Mouse (Mus musculus) lung, adult 2 months (tissue): Measurements from ENCODE around the gene Degs2. TPM values are rescaled to one million over a fixed set of nuclear protein-coding genes. Genes with fewer than 3 reads are reported as not detected.

Experiments used
- DNase-seq: peaks from one replicate; pipeline ENCODE4 v3.0.0; 2022
- H3K4me1 ChIP-seq: fragments of 200-500 bp; 2 replicates; pipeline ENCODE4 v1.6.1; 2011; ENCODE audit warnings: low read length; ENCODE audit not compliant: control insufficient read depth, insufficient read depth
- H3K4me3 ChIP-seq: fragments of 200-500 bp; replicated peaks from 2 replicates; pipeline ENCODE3; 2011; ENCODE audit warnings: low read depth, mild to moderate bottlenecking, control low read depth, low read length; ENCODE audit errors: extremely low read depth
- CTCF ChIP-seq: fragments of 200-500 bp; IDR thresholded peaks from 2 replicates; pipeline ENCODE4 v1.5.1; 2011; ENCODE audit warnings: mild to moderate bottlenecking, low read length, control low read depth; ENCODE audit not compliant: insufficient read depth
- POLR2A ChIP-seq: fragments of 200-500 bp; IDR thresholded peaks from 2 replicates; pipeline ENCODE4 v1.6.1; 2011; ENCODE audit warnings: low read depth, mild to moderate bottlenecking, control low read depth, low read length, borderline replicate concordance; ENCODE audit errors: extremely low read depth
- WGBS: fragments of 180-500 bp; shearing (Covaris S2); methylation state at CpG from one replicate; pipeline ENCODE4 v1.1.7; 2018; 5-methylcytosine and 5-hydroxymethylcytosine counted together
- polyA plus RNA-seq: library from polyadenylated mRNA; depleted of rRNA; stranded (reverse); fragments of >200 nt; gene quantifications from 2 replicates; pipeline ENCODE4 v1.2.3, GENCODE M21; 2012; rRNA removed

Degs2 gene
- polyA plus RNA-seq: 2.0 and 5.3 TPM in 2 replicates

- WGBS: 2% methylated on average over 32 of the region's 32 CpGs
- TF ChIP-seq POLR2A (no peak), CTCF (no peak)
- Histone ChIP-seq H3K4me1 (no peaks in the 10 kb centered on the region; the same call in 1 of the 2 replicates), H3K4me3 (no peak within 1 kb of the TSS)
- peak; percentile 51 for DNase-seq
Measured at GRCm38 (mm10) chr12:108702185-108702584, at the start of gene Degs2. Gene Degs2, minus strand, starts transcription at chr12:108702315.

GRCm38 (mm10) chr12:108751790-108752189 lies 49.7 kb upstream of the Degs2 start:
- DNase-seq: no peak
- Histone ChIP-seq H3K4me3 (no peak overlapping the region), H3K4me1 (no peaks in the 10 kb centered on the region)
- TF ChIP-seq CTCF (no peak), POLR2A (no peak)
- 59% methylated on average over 9 of the region's 9 CpGs for WGBS

GRCm38 (mm10) chr12:108750226-108750625 lies 48.1 kb upstream of the Degs2 start:
- no peak for TF ChIP-seq CTCF
- TF ChIP-seq POLR2A: no peak
- 70% methylated on average over 3 of the region's 3 CpGs for WGBS

GRCm38 (mm10) chr12:108749454-108749853 lies 47.3 kb upstream of the Degs2 start:
- TF ChIP-seq POLR2A (no peak), CTCF (no peak)
- H3K4me3 ChIP-seq: no peak overlapping the region
- no peaks in the 10 kb centered on the region for H3K4me1 ChIP-seq
- 72% methylated on average over 9 of the region's 9 CpGs for WGBS
- DNase-seq: no peak

More at GRCm38 (mm10) chr12:108750226-108750625, 48.1 kb upstream of the Degs2 start:
- Histone ChIP-seq H3K4me1 (no peaks in the 10 kb centered on the region), H3K4me3 (no peak overlapping the region)
- no peak for DNase-seq

- no peak for DNase-seq
- no peaks in the 10 kb centered on the region for H3K4me1 ChIP-seq
- H3K4me3 ChIP-seq: no peak overlapping the region
- TF ChIP-seq POLR2A (no peak), CTCF (no peak)
- 78% methylated on average over 6 of the region's 6 CpGs for WGBS
Measured at GRCm38 (mm10) chr12:108749019-108749418, 46.9 kb upstream of the Degs2 start.

GRCm38 (mm10) chr12:108745990-108746389 lies 43.9 kb upstream of the Degs2 start:
- H3K4me1 ChIP-seq: no peaks in the 10 kb centered on the region
- no peak overlapping the region for H3K4me3 ChIP-seq
- TF ChIP-seq POLR2A (no peak), CTCF (no peak)
- no peak for DNase-seq

GRCm38 (mm10) chr12:108742241-108742640 lies 40.1 kb upstream of the Degs2 start:
- TF ChIP-seq POLR2A (no peak), CTCF (no peak)
- Histone ChIP-seq H3K4me1 (no peaks in the 10 kb centered on the region), H3K4me3 (no peak overlapping the region)
- DNase-seq: no peak
- WGBS: 87% methylated on average over 4 of the region's 4 CpGs

- Histone ChIP-seq H3K4me3 (no peak overlapping the region), H3K4me1 (no peaks in the 10 kb centered on the region)
- DNase-seq: no peak
- TF ChIP-seq CTCF (no peak), POLR2A (no peak)
- 65% methylated on average over 2 of the region's 2 CpGs for WGBS
Measured at GRCm38 (mm10) chr12:108741472-108741871, 39.4 kb upstream of the Degs2 start.

GRCm38 (mm10) chr12:108738745-108739144 lies 36.6 kb upstream of the Degs2 start:
- no peak for DNase-seq
- Histone ChIP-seq H3K4me1 (no peaks in the 10 kb centered on the region), H3K4me3 (no peak overlapping the region)
- TF ChIP-seq CTCF (no peak), POLR2A (no peak)
- 91% methylated on average over 12 of the region's 12 CpGs for WGBS

GRCm38 (mm10) chr12:108737838-108738237 lies 35.7 kb upstream of the Degs2 start:
- H3K4me3 ChIP-seq: no peak overlapping the region
- no peaks in the 10 kb centered on the region for H3K4me1 ChIP-seq
- DNase-seq: no peak
- WGBS: 90% methylated on average over 7 of the region's 7 CpGs
- TF ChIP-seq POLR2A: no peak
- TF ChIP-seq CTCF: no peak
